Mouse (Mus musculus) brain, embryonic 18.5 days (tissue): ENCODE data around the gene Tmem132a.

ENCODE experiments used
- DNase-seq: peaks from one replicate; pipeline ENCODE4 v3.0.0-alpha.2; 2012; ENCODE audit warnings: low read depth, low spot score

Gene Tmem132a

GRCm38 (mm10) chr19:10878201-10878837, 8.6 kb upstream of the Tmem132a start:
- no peak for DNase-seq

DNA sequence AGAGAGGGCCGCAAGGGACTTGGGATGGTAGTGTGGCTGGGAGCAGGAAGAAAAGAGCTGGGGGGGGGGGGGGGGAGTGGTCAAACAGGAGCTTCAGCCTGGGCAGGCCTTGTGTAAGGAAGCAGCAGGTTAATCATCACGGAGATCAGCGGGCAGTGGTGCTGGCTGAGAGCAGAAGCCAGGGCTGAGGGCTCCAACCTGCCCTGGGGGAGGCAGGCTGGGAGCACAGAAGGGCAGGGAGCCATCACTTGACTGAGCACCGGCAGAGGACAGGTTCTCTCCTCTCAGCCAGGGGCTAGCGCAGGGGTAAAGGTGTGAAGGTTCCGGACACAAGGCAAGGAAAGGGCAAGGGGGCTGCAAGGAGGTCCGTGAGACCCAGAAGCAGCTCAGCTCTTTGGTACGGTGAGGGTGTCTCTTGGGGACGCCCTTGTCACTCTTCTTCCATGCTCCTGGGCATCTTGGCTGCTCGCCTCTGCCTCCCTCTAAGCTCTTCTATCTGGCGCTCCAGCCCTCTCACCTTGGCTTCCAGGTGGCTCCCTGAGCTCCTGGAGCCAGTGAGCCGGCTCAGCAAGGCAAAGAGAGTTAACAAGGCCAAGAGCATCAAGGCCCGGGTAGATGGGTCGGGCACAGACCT, 1.7 kb upstream of the Tmem132a start:
- no peak for DNase-seq

DNA sequence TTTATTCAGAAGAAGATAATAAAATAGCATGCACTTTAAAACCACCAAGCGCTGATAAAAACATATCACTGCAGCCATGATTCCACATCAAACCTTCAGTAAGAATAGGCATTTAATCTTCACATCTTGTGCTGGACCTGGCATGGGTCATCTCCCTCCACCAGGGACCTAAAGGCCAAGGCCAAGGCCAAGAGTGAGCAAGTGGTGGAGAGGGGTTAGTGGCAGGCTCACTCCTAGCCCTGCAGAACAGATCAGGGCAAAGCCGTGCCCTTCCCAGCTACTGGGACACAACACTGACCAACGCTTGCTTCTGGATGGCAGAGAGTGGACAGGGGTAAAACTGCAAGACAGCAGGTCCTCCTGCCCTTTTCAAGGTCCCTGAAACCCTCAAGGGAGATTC, 936 bp upstream of the Tmem132a start:
- DNase-seq, result no peak

- peak; percentile 70 for DNase-seq
These were observed 377 bp downstream of the Tmem132a start for GRCm38 (mm10) chr19:10869241-10869885.

DNA sequence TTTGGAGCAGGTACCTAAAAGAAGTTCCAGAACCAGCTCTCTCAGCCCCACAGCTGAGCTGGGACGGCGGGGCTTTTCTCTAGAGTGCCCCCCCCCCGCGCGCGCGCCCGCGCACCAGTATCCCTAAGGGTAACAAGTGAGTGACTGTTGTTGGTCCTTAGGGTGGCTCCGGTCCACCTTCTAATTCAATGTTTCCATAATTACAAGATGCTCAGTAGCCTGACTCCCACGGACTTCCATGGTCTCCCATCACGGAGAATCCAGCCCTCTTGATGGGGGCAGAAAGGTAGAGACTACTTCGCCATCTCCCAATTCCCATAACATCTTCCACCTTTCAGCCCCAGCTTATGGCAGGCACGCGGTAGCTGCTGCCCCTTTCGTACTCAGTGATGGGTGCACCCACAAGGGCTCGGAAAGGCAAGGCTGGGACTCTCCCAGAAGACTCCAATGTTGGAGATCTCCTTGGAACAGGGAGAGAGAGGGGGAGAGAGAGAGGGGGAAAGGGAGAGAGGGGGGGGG, 1.1 kb downstream of the Tmem132a start:
- DNase-seq, result no peak

GRCm38 (mm10) chr19:10867946-10868622, 1.7 kb downstream of the Tmem132a start:
- no peak for DNase-seq

DNA sequence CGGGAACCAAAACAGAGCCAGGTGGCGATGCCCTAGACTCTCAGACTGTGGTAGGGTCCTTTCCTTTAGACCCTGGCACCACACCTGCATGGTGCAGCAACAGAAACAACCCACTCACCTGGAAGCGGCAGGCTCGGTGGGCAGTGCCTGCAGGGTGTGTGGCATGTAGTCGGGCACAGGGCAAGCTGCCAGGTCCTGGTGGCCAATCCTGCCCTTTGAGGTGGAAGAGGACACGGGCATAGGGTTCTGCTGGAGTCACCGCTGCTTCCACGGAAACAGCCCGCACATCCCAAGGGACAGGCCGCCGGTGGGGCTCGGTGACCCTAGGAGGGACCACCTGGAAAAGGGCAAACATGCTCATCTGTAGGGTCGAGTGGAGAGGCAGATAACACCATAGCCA, 3.4 kb downstream of the Tmem132a start:
- no peak for DNase-seq

DNA sequence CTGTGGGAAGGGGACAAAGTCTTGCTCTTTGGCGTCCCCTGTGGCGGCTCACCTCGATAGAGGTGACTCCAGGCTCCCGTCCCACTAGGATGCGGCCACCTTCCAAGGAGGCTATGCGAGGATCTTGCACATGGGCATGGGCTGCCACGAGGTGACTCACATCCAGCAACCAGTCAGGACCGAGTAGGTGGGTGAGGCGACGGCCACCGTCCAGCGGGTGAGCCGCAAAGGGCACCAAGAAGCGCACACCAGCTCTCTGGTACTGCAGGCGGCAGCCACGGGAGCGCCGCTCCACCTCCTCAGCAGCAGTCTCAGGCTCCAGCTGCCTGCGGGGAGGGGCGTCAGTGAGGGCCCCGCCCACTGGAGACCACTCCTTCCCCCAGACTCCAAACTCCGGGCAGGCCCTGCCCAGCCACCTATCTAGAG, 9.7 kb downstream of the Tmem132a start:
- DNase-seq, result no peak

GRCm38 (mm10) chr19:10856520-10856919, 13.2 kb downstream of the Tmem132a start:
- no peak for DNase-seq

- no peak for DNase-seq
These were observed 14.3 kb downstream of the Tmem132a start for GRCm38 (mm10) chr19:10855422-10855821.

GRCm38 (mm10) chr19:10847311-10848087, 22.2 kb downstream of the Tmem132a start:
- DNase-seq, result no peak

DNA sequence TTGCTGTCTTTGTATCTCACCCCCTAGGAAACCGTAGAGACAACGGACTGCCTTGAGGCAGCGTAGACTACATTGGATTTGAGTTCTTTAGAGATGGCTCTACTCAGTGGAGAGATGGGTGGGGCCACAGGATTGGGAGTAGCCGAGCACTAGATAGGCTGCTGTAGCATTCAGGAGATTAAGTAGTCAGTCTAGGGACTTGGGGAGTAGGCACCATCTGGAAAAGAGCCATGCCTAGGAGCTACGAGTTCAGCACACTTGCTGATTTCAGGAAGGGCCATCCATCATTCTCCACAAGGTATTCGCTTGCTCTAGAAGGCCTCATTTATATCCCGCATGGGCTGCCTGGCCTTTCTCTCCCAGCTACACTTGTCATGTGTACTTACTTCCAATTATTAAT, 23.6 kb downstream of the Tmem132a start:
- no peak for DNase-seq

DNA sequence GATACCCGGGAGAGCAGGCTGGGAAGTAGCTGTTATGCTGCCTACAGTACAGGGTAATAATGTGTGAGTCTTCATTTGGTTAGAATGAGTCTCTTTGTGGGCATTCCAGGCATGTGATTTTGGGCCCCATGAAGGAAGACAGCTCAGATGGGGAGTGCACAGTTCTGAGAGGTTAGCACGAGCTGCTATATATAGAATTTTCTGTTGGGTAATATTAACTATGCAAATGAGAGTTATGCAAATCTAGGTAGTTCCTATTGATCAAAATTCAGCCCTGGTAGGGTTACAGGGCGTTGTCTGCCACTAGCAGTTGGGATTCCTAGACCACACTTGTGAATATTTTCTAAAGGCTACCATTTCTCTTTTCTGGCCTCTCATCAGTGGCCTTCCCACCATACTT, 24.3 kb downstream of the Tmem132a start:
- DNase-seq, result no peak

GRCm38 (mm10) chr19:10844206-10844605, 25.5 kb downstream of the Tmem132a start:
- no peak for DNase-seq

DNA sequence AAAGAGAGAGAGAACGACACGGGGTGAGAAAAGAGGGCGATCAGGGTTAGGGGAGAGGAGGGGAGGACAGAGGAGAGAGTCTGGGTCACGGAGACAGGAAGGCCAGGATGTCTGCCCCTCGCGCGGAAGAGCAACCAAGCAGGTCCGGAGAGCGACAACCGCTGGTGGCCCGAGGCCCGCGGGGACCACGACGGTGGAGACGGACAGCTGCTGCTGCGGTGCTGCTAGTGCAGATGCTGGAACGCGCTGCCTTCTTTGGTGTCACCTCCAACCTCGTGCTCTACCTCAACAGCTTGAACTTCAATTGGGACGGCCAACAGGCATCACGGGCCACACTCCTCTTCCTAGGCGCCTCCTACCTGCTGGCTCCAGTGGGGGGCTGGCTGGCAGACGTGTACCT, 26.8 kb downstream of the Tmem132a start:
- DNase-seq, result no peak

GRCm38 (mm10) chr19:10841721-10842626, 27.8 kb downstream of the Tmem132a start:
- no peak for DNase-seq

DNA sequence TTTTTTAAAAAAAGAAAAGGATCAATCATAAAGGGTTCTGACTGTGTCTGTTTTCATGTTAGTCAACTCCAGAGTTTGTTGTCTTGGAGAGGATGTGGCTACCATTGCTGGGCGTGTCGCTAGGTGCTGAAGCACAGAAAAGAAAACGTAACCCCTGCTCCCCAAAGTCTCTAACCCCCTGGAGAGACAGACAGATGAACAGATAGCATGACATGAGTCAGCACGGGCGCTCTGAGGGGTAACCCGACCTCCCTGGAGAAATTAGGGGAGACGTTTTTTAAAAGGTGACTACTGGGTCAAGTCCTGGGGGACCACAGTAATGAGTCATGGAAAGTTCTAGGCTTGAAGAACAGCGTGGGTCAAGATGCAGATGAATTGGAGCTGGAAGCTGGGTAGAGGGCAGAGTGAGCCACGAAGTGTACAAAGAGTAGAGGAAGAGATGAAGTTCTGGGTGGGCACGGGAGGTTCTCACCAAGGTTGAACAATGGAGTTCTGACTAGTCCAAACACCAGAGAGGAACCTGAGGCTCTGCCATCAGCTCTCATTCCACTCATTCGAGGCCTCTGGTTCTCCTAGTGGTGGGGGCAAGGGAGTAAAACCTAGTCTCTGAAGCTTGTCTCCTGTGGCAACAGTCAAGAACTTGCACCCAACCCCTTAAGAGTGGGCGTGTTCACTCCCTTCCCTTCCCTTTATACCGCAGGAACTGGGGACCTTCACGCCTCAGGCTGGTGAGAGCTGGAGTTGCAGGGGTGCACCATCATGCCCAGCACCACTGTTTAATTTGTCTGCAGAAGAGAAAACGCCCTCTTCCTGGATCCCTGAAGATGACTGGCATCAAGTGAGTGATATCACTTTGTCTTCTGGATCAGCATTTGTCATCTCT, 30.5 kb downstream of the Tmem132a start, which contains the start of gene Slc15a3:
Gene Slc15a3 (plus strand): TSS at position 718 of the 883 bp plus-strand sequence.
- no peak for DNase-seq

GRCm38 (mm10) chr19:10835671-10836070, 34.1 kb downstream of the Tmem132a start:
- no peak for DNase-seq

- DNase-seq, result no peak
These were observed 36.1 kb downstream of the Tmem132a start for GRCm38 (mm10) chr19:10833611-10834010.
